Mouse (Mus musculus) B cell, adult 62 days (primary cell): ENCODE measurements around the gene Dazap1. TPM values are rescaled to one million over a fixed set of nuclear protein-coding genes. Genes with fewer than 3 reads are reported as not detected.

ENCODE experiments used
- total RNA-seq: library from RNA; stranded (reverse); gene quantifications from 4 replicates; pipeline ENCODE4 v1.2.4, GENCODE M21; 2023

Dazap1 gene
- total RNA-seq: 143 to 153 TPM (median 147 TPM) in 4 replicates

DNA sequence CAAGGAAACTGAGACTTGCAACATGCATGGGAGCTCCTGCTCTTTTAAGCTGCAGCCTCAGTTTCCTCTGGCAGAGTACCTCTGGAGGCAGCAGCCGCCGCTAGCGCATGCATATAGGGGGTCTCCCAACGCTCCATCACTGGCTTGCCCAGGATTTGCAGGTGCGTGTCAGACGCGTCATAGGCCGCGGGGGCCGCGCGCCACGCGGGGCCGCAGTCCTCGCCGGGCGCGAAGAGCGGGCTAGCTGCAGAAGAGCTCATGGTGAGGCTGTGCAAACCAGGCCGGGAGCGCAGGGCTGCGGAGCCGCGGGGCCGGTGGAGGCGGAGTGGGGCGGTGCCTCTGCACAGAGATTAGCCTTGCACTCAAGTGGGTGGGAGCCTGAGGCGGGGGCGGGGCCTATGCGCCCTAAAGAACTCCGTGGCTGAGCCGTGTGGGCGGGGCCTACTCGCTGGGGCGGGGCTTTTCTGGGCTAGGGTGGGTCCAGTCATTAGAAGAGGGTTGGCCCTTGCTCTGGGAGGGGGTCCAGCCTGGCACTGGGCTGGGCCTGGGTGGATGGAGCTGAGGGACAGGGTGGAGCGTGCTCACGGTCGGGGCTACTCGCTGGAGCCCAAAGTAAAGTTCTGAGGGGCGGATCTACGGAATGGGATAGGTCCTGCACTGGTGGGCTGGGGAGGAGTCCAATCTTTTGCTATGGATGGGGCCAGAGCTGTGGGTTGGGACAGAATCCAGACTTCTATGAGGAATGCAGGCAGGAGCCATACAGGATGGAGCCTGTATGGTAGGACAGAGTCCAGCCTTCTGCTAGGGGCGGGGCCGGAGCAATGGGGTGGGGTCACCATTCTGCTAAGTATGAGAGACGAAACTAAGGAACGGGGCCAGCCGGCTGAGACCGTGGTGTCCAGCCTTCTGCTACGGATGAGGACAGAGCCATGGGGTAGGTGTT is at the start of gene Dazap1, which contains the start of gene Gamt:
Dazap1 (plus strand) TSS at position 845 of the 943 bp plus-strand sequence.
Gamt (minus strand) TSS at position 371 of the 943 bp plus-strand sequence.

GRCm38 (mm10) chr10:80226416-80227165 is 34.7 kb upstream of the Dazap1 start, which contains the start of gene Mum1:
TSS of gene Mum1 (plus strand) at chr10:80226434.

DNA sequence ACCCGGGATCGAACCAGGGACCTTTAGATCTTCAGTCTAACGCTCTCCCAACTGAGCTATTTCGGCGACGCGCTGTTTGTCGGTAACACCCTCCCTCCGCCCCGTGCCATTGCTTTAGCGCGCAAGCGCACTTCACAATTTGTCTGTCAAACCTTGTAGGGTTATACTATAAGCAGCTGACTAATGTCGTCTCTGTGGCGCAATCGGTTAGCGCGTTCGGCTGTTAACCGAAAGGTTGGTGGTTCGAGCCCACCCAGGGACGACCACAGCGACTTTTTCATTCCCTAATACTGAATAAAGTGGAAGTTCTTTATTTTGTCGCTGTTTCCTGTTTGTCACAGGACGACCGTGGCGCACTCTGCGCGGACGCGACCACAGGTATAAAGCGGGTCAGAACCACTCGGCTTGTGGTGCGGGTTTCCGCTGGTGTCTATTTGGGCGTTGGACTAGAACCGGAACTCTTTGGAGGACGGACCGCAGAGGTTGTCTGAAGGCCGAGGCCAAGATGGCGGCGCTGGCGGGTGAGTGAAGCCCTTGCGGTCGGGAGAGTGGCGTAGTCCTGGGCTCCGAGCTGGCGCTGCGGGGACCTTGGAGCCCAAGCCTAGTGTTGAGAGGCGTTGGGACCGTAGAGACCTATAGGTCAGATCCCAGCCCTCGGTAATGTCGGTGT is 12.2 kb upstream of the Dazap1 start, which contains the start of gene Ndufs7:
Ndufs7 (plus strand) TSS at position 151 of the 670 bp plus-strand sequence.

GRCm38 (mm10) chr10:80292251-80293146 is 31.2 kb downstream of the Dazap1 start, which contains the start of gene Rps15:
TSS of gene Rps15 (plus strand) at chr10:80292453.

GRCm38 (mm10) chr10:80295618-80296425 is 34.5 kb downstream of the Dazap1 start, which contains the start of gene Apc2:
TSS of gene Apc2 (plus strand) at chr10:80295977.

GRCm38 (mm10) chr10:80320340-80320760 is 59.1 kb downstream of the Dazap1 start, which contains the start of gene 2310011J03Rik:
TSS of gene 2310011J03Rik (minus strand) at chr10:80320537.

DNA sequence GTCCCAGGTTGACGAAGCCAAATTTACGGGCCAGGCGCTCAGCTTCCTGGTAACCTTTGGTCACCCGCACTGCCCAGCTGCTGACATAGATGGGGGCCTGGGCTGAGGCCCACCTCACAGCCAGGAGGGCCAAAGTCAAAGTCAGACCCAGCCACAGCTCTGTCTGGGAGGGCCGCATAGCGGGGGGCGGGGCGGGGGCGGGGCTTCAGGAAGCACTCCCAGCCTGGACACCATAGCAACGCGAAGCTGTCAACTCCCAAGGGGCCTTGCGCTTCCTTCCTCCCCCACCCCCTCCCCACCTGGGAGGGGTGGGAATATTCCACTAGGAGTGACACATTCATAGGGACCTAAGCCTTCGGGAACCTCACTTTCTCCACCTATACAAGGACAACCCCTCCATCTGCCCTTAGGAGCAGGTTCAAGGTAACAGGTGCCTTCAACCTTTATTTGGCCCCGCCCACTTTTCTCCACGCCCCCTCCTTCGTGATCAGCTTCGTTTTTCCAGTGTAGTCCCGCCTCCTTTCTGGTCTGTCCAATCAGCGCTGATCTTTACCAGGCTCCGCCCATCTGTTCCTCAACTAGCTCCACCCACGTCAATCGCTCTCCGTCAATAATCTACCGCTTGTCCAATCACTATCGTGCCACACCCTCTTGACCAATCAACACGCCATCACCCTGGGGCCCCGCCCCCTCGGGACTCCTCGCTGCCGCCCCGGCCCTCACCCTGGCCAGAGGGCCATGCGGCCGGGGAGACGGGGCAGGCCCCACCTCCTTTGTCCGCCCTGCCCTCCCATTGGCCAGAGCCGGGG is 68.2 kb downstream of the Dazap1 start, which contains the start of the genes Pcsk4 and Reep6:
Pcsk4 (minus strand) TSS at position 226 of the 809 bp plus-strand sequence.
Reep6 (plus strand) TSS at position 681 of the 809 bp plus-strand sequence.

Other genes starting within 250 kb of the Dazap1 start
- gene Arhgap45, start 244.8 kb upstream of the Dazap1 start, total RNA-seq: 482 to 540 TPM (median 503 TPM) in 4 replicates
- 82.2 to 90.7 TPM (median 85.7 TPM) in 4 replicates for gene Polr2e, start 221.7 kb upstream of the Dazap1 start, total RNA-seq
- gene Gpx4, start 214.3 kb upstream of the Dazap1 start, total RNA-seq: 108 to 159 TPM (median 123 TPM) in 4 replicates
- 116 to 127 TPM (median 121 TPM) in 4 replicates for gene Sbno2, start 155.9 kb upstream of the Dazap1 start, total RNA-seq
- gene Stk11, start 145.7 kb upstream of the Dazap1 start, total RNA-seq: 170 to 186 TPM (median 178 TPM) in 4 replicates
- 168 to 193 TPM (median 182 TPM) in 4 replicates for gene Atp5d, start 122.9 kb upstream of the Dazap1 start, total RNA-seq
- gene Cbarp, start 120.7 kb upstream of the Dazap1 start, total RNA-seq: 7.3 to 8.8 TPM (median 7.8 TPM) in 4 replicates
- 142 to 170 TPM (median 154 TPM) in 4 replicates for gene Midn, start 113.2 kb upstream of the Dazap1 start, total RNA-seq
- 214 to 244 TPM (median 231 TPM) in 4 replicates for gene Cirbp, start 95.5 kb upstream of the Dazap1 start, total RNA-seq
- 12.6 to 18.2 TPM (median 14.1 TPM) in 4 replicates for gene 1600002K03Rik, start 88.5 kb upstream of the Dazap1 start, total RNA-seq
- not detected in 4 replicates for gene Efna2, start 82.0 kb upstream of the Dazap1 start, total RNA-seq
- gene Mum1, start 35.1 kb upstream of the Dazap1 start, total RNA-seq: 55.6 to 64.3 TPM (median 56.8 TPM) in 4 replicates
- 80.4 to 105 TPM (median 90.1 TPM) in 4 replicates for gene Ndufs7, start 12.4 kb upstream of the Dazap1 start, total RNA-seq
- gene Gamt, start 474 bp upstream of the Dazap1 start, total RNA-seq: 1.7 to 2.7 TPM (median 2.4 TPM) in 4 replicates
- 2,767 to 2,923 TPM (median 2,836 TPM) in 4 replicates for gene Rps15, start 31.0 kb downstream of the Dazap1 start, total RNA-seq
- gene Apc2, start 34.5 kb downstream of the Dazap1 start, total RNA-seq: 0.16 to 0.32 TPM (median 0.26 TPM) in 4 replicates
- 19.7 to 26.5 TPM (median 23.9 TPM) in 4 replicates for gene 2310011J03Rik, start 59.1 kb downstream of the Dazap1 start, total RNA-seq
- 0.52 to 1.6 TPM (median 1.2 TPM) in 4 replicates for gene Pcsk4, start 68.0 kb downstream of the Dazap1 start, total RNA-seq
- 0.48 TPM in 1 of 4 replicates, not detected in the others for gene Reep6, start 68.5 kb downstream of the Dazap1 start, total RNA-seq
- not detected in 4 replicates for gene Adamtsl5, start 86.9 kb downstream of the Dazap1 start, total RNA-seq
- gene Plk5, start 95.0 kb downstream of the Dazap1 start, total RNA-seq: not detected in 4 replicates
- gene Mex3d, start 126.2 kb downstream of the Dazap1 start, total RNA-seq: 6.8 to 10.3 TPM (median 7.9 TPM) in 4 replicates
- gene Mbd3, start 138.1 kb downstream of the Dazap1 start, total RNA-seq: 92.0 to 97.5 TPM (median 95.4 TPM) in 4 replicates
- 62.3 to 65.7 TPM (median 62.6 TPM) in 4 replicates for gene Uqcr11, start 145.3 kb downstream of the Dazap1 start, total RNA-seq
- 183 to 210 TPM (median 200 TPM) in 4 replicates for gene Tcf3, start 172.2 kb downstream of the Dazap1 start, total RNA-seq
- gene Onecut3, start 233.3 kb downstream of the Dazap1 start, total RNA-seq: not detected in 4 replicates